Mouse (Mus musculus) forebrain, embryonic 11.5 days (tissue): ENCODE measurements at regions not wholly inside any gene's neighbourhood (a gene's known extent, or its start where the extent isn't known, plus 50 kb on each side); places are given as distances from the start of the nearest gene placed in this dataset.

Experiments
- ATAC-seq: fragments of 200-750 bp; cut with Nextera tagmentation; replicated peaks from 2 replicates; pipeline ENCODE4 v1.8.0; 2017; ENCODE audit warnings: moderate TSS enrichment; ENCODE audit not compliant: low FRiP score
- DNase-seq: peaks from one replicate; pipeline ENCODE4 v3.0.0-alpha.2; 2017; ENCODE audit warnings: low spot score
- H3K27ac ChIP-seq: fragments of 300-500 bp; sonication (generic); 2 replicates; pipeline ENCODE4 v1.5.1; 2014; ENCODE audit warnings: low read depth, low read length
- H3K27me3 ChIP-seq: fragments of 300-500 bp; sonication (generic); 2 replicates; pipeline ENCODE4 v1.6.1; 2014; ENCODE audit warnings: mild to moderate bottlenecking, low read length, mixed read lengths; ENCODE audit not compliant: control insufficient read depth, insufficient read depth
- H3K36me3 ChIP-seq: fragments of 300-500 bp; sonication (generic); 2 replicates; pipeline ENCODE4 v1.6.1; 2014; ENCODE audit warnings: mild to moderate bottlenecking, low read length, moderate library complexity, mixed read lengths; ENCODE audit not compliant: control insufficient read depth, insufficient read depth
- H3K4me1 ChIP-seq: fragments of 300-500 bp; sonication (generic); replicated peaks from 2 replicates; pipeline ENCODE4 v1.6.1; 2014; ENCODE audit warnings: low read length, mixed read lengths; ENCODE audit not compliant: control insufficient read depth, insufficient read depth
- H3K4me2 ChIP-seq: fragments of 300-500 bp; sonication (generic); 2 replicates; pipeline ENCODE4 v1.6.1; 2014; ENCODE audit warnings: low read depth, mild to moderate bottlenecking, low read length, moderate library complexity, mixed read lengths; ENCODE audit not compliant: severe bottlenecking
- H3K4me3 ChIP-seq: fragments of 300-500 bp; sonication (generic); 2 replicates; pipeline ENCODE4 v1.5.1; 2014; ENCODE audit warnings: low read depth, low read length
- H3K9ac ChIP-seq: fragments of 300-500 bp; sonication (generic); 2 replicates; pipeline ENCODE4 v1.6.1; 2014; ENCODE audit warnings: low read length
- H3K9me3 ChIP-seq: fragments of 300-500 bp; sonication (generic); 2 replicates; pipeline ENCODE4 v1.6.1; 2016; ENCODE audit warnings: low read length, mixed read lengths; ENCODE audit not compliant: control insufficient read depth
- WGBS: fragments of 180-500 bp; shearing (Covaris S2); extraction: QIAGEN DNeasy Blood & Tissue Kit; methylation state at CpG from one replicate; pipeline ENCODE4 v1.1.7; 2014; 5-methylcytosine and 5-hydroxymethylcytosine counted together

DNA sequence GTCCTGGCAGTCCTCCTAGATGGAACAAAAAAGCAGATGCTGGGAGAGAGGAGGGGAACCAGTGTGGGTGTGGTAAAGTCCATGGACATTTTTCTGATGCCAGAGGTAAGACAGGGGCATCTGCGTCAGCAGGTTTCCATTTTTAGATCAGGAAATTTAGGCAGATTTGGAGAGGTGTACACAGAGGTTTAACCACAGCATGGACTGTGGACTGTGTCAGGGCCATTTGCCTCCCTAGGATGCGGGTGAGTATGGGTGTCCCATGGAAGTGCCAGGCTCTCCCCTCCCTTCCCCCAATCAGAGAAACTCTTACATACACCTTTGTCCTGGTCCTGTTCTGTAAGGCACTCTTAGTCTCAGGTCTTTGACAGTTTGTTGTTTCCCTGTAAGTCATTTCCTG, 443.5 kb upstream of the Slc30a5 start:
- Histone ChIP-seq H3K27me3 (no peaks in the 10 kb centered on the region), H3K4me1 (no peaks in the 10 kb centered on the region), H3K4me3 (no peak overlapping the region), H3K9me3 (no peaks in the 10 kb centered on the region), H3K27ac (no peak overlapping the region), H3K9ac (no peak overlapping the region), H3K4me2 (no peak overlapping the region), H3K36me3 (no peaks in the 10 kb centered on the region)
- no peak for DNase-seq
- no peak for ATAC-seq
- WGBS, result 94% methylated on average over 2 of the region's 2 CpGs

GRCm38 (mm10) chr13:101274470-101275141, 441.4 kb upstream of the Slc30a5 start:
- 72% methylated on average over 7 of the region's 7 CpGs for WGBS
- no peaks in the 10 kb centered on the region for H3K36me3 ChIP-seq
- H3K4me1 ChIP-seq, result no peaks in the 10 kb centered on the region
- H3K27ac ChIP-seq, result no peak overlapping the region
- no peak overlapping the region for H3K4me2 ChIP-seq
- no peak overlapping the region for H3K4me3 ChIP-seq
- no peak overlapping the region for H3K9ac ChIP-seq
- ATAC-seq (no peak), DNase-seq (no peak)
- H3K27me3 ChIP-seq, result no peaks in the 10 kb centered on the region
- no peaks in the 10 kb centered on the region for H3K9me3 ChIP-seq

GRCm38 (mm10) chr13:101273321-101273720, 440.1 kb upstream of the Slc30a5 start:
- H3K9ac ChIP-seq, result no peak overlapping the region
- no peaks in the 10 kb centered on the region for H3K36me3 ChIP-seq
- DNase-seq (no peak), ATAC-seq (no peak)
- H3K9me3 ChIP-seq, result no peaks in the 10 kb centered on the region
- H3K27me3 ChIP-seq, result no peaks in the 10 kb centered on the region
- no peak overlapping the region for H3K4me3 ChIP-seq
- no peak overlapping the region for H3K4me2 ChIP-seq
- no peak overlapping the region for H3K27ac ChIP-seq
- 86% methylated on average over 7 of the region's 7 CpGs for WGBS
- H3K4me1 ChIP-seq, result no peaks in the 10 kb centered on the region

DNA sequence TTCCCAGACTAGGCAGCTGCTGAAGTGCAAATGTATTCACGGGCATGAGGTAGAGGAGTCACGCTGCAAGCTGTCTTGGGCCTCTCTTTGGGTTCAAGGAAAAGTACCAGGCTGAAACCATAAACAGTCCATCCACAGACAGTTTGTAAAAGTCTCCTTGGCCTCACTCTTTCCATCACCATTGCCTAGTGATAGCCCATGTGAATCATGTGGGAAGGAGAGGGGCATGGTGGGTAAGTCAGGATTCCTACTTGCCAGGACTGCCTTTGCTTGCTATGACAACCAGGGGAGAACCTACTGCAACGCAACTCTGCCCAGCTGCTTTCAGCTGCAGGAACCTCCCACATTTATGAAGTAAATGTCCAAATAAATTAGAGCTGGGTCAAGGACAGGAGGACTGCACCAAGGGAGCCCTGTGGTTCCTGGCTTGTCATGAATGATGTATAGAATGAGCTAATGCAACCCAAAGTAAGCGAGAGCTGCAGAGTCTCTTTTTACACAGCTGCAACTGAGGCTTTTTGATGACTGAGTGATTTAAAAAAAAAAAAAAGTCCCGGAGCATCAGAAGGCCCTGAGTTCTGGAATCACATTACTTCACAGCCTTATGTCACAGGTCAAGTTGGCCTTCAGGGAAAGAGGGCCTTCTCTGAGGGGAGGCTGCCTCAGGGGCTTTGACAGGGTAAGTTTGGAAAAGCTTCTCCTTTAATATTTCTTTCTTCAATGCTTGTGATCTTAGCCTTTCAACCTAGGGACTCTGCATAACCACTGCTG, 420.7 kb upstream of the Slc30a5 start:
- no peak for DNase-seq
- no peak for ATAC-seq
- H3K9me3 ChIP-seq, result no peaks in the 10 kb centered on the region
- no peaks in the 10 kb centered on the region for H3K4me1 ChIP-seq
- H3K36me3 ChIP-seq, result no peaks in the 10 kb centered on the region
- H3K27me3 ChIP-seq, result no peaks in the 10 kb centered on the region
- WGBS, result 83% methylated on average over 5 of the region's 5 CpGs
- H3K4me2 ChIP-seq, result no peak overlapping the region
- H3K27ac ChIP-seq, result no peak overlapping the region
- no peak overlapping the region for H3K4me3 ChIP-seq
- H3K9ac ChIP-seq, result no peak overlapping the region

- Histone ChIP-seq H3K4me3 (no peak overlapping the region), H3K36me3 (no peaks in the 10 kb centered on the region), H3K9me3 (no peaks in the 10 kb centered on the region), H3K4me1 (no peaks in the 10 kb centered on the region), H3K27me3 (no peaks in the 10 kb centered on the region), H3K9ac (no peak overlapping the region), H3K27ac (no peak overlapping the region), H3K4me2 (no peak overlapping the region)
- no peak for DNase-seq
- WGBS, result 91% methylated on average over 5 of the region's 5 CpGs
- no peak for ATAC-seq
Observed at GRCm38 (mm10) chr13:101249369-101249768, 416.1 kb upstream of the Slc30a5 start.

DNA sequence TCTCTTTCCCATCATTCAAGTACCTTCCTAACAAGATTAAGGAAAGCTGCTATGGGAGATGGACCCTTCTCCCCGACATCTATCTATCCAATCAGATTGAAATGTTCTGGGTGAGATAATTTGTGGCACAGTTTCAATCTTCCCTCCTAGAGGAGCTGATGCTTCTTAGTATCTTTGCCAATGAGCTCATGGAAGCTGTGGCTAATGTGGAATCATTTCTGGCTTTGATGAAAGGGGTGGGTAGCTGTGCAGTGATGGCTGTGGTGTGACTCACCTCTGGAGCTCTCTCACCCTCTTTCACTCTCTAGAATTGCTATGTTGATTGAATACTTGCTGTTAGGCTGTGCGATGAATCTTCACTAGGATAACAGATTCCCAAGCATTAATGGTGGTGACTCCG, 411.1 kb upstream of the Slc30a5 start:
- Histone ChIP-seq H3K9ac (no peak overlapping the region), H3K4me1 (no peaks in the 10 kb centered on the region), H3K4me2 (no peak overlapping the region), H3K27me3 (no peaks in the 10 kb centered on the region), H3K9me3 (no peaks in the 10 kb centered on the region), H3K4me3 (no peak overlapping the region), H3K36me3 (no peaks in the 10 kb centered on the region), H3K27ac (no peak overlapping the region)
- 91% methylated on average over 3 of the region's 3 CpGs for WGBS
- DNase-seq (no peak), ATAC-seq (no peak)

DNA sequence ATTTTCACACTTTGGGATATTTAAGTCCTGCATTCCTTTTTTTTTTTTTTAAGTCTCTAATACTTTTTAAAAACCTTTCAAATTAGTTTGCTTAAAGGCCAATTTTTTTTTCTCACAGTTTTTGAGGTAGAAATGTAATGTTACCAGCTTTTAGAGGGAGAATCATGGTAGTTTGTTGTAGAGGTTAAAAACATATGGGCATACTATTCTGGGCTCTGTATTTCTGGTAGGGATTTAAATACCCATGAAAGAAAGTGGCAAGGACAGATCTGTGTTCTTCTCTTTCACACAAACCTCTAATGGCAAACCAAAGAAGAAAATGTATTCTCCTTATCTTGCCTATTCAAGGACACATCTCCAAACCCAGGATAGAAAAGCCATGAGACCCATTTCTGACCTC, 405.6 kb upstream of the Slc30a5 start:
- no peak overlapping the region for H3K4me3 ChIP-seq
- H3K4me1 ChIP-seq, result peaks cover 3% of the 10 kb centered on the region
- DNase-seq (no peak), ATAC-seq (no peak)
- H3K27me3 ChIP-seq, result no peaks in the 10 kb centered on the region
- H3K9ac ChIP-seq, result no peak overlapping the region
- H3K27ac ChIP-seq, result no peak overlapping the region
- H3K36me3 ChIP-seq, result no peaks in the 10 kb centered on the region
- no peaks in the 10 kb centered on the region for H3K9me3 ChIP-seq
- no peak overlapping the region for H3K4me2 ChIP-seq

GRCm38 (mm10) chr13:101237035-101237434, 403.8 kb upstream of the Slc30a5 start:
- ATAC-seq (no peak), DNase-seq (no peak)
- no peak overlapping the region for H3K4me3 ChIP-seq
- no peak overlapping the region for H3K9ac ChIP-seq
- WGBS, result 84% methylated on average over 10 of the region's 10 CpGs
- no peaks in the 10 kb centered on the region for H3K36me3 ChIP-seq
- H3K4me1 ChIP-seq, result peaks cover 3% of the 10 kb centered on the region
- no peak overlapping the region for H3K4me2 ChIP-seq
- no peaks in the 10 kb centered on the region for H3K27me3 ChIP-seq
- no peaks in the 10 kb centered on the region for H3K9me3 ChIP-seq
- no peak overlapping the region for H3K27ac ChIP-seq

GRCm38 (mm10) chr13:101235846-101236245, 402.6 kb upstream of the Slc30a5 start:
- Histone ChIP-seq H3K36me3 (no peaks in the 10 kb centered on the region), H3K4me3 (no peak overlapping the region), H3K27ac (no peak overlapping the region), H3K9me3 (no peaks in the 10 kb centered on the region), H3K4me2 (no peak overlapping the region), H3K27me3 (no peaks in the 10 kb centered on the region), H3K9ac (no peak overlapping the region), H3K4me1 (peaks cover 3% of the 10 kb centered on the region)
- ATAC-seq (no peak), DNase-seq (no peak)
- 93% methylated on average over 4 of the region's 4 CpGs for WGBS
